Mouse (Mus musculus) midbrain, postnatal 0 days (tissue): ENCODE measurements around the gene Fam214a. TPM values are rescaled to one million over a fixed set of nuclear protein-coding genes. Genes with fewer than 3 reads are reported as not detected.

Source experiments
- ATAC-seq: fragments of 200-750 bp; cut with Nextera tagmentation; 2 replicates; pipeline ENCODE4 v1.8.0; 2017; ENCODE audit warnings: moderate number of reproducible peaks, mild to moderate bottlenecking, moderate TSS enrichment, moderate library complexity; ENCODE audit not compliant: low FRiP score
- DNase-seq: peaks from one replicate; pipeline ENCODE4 v3.0.0-alpha.2; 2015; ENCODE audit warnings: low spot score
- H3K27ac ChIP-seq: fragments of 300-500 bp; sonication (generic); 2 replicates; pipeline ENCODE4 v1.5.1; 2014; ENCODE audit warnings: low read depth, mild to moderate bottlenecking, low read length, mixed read lengths
- H3K27me3 ChIP-seq: fragments of 300-500 bp; sonication (generic); 2 replicates; pipeline ENCODE4 v1.6.1; 2014; ENCODE audit warnings: low read length, control low read depth, mixed read lengths; ENCODE audit not compliant: insufficient read depth
- H3K36me3 ChIP-seq: fragments of 300-500 bp; sonication (generic); 2 replicates; pipeline ENCODE4 v1.6.1; 2014; ENCODE audit warnings: low read length, control low read depth, mixed read lengths; ENCODE audit not compliant: insufficient read depth
- H3K4me1 ChIP-seq: fragments of 300-500 bp; sonication (generic); 2 replicates; pipeline ENCODE4 v1.6.1; 2014; ENCODE audit warnings: mild to moderate bottlenecking, control low read depth, antibody characterized with exemption, low read length, mixed read lengths; ENCODE audit not compliant: insufficient read depth
- H3K4me2 ChIP-seq: fragments of 300-500 bp; sonication (generic); 2 replicates; pipeline ENCODE4 v1.6.1; 2014; ENCODE audit warnings: low read depth, mild to moderate bottlenecking, low read length, mixed read lengths; ENCODE audit not compliant: poor library complexity, severe bottlenecking
- H3K4me3 ChIP-seq: fragments of 300-500 bp; sonication (generic); 2 replicates; pipeline ENCODE4 v1.5.1; 2014; ENCODE audit warnings: low read depth, mild to moderate bottlenecking, low read length, moderate library complexity
- H3K9ac ChIP-seq: fragments of 300-500 bp; sonication (generic); replicated peaks from 2 replicates; pipeline ENCODE4 v1.6.1; 2014; ENCODE audit warnings: mild to moderate bottlenecking, low read length, moderate library complexity, mixed read lengths; ENCODE audit not compliant: poor library complexity, severe bottlenecking
- H3K9me3 ChIP-seq: fragments of 300-500 bp; sonication (generic); 2 replicates; pipeline ENCODE4 v1.6.1; 2016; ENCODE audit warnings: low read length, control low read depth
- CTCF ChIP-seq: IDR thresholded peaks from 2 replicates; pipeline ENCODE4 v1.5.1; 2016; ENCODE audit warnings: antibody characterized with exemption, mild to moderate bottlenecking
- WGBS: fragments of 180-500 bp; shearing (Covaris S2); extraction: QIAGEN DNeasy Blood & Tissue Kit; methylation state at CpG from one replicate; pipeline ENCODE4 v1.1.7; 2014; 5-methylcytosine and 5-hydroxymethylcytosine counted together
- polyA plus RNA-seq: library from polyadenylated mRNA; unstranded; fragments of >200 nt; fragmentation: Nextera tagmentation; extraction: Ambion mirVana; gene quantifications from 2 replicates; pipeline ENCODE4 v1.2.1, GENCODE M21; 2015
- total RNA-seq: library from RNA; depleted of rRNA; stranded (reverse); fragments of >200 nt; gene quantifications from 2 replicates; pipeline ENCODE4 v1.2.3, GENCODE M21; 2014

Fam214a gene
- total and polyA plus RNA-seq, 2 experiments from 2014 or later = 18.2 to 32.3 TPM

DNA sequence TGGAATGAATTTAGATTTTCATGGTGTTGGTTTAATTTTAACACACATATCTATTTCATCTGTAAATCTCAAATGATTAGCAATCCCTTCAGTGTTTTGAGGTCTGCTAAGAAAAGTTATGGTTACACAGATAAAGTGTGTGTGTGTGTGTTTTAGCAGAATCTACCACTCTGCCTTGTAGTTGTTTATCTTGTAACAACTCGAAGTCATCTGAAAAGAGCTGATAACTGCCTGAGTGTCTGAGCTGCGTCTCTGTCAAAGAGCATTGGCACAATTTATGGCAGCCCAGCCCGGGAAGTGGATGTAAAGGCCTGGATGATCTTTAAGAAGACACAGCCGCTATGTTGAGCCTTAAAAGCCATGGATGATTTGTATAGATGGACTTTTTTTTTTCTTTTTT lies 13.5 kb downstream of the Fam214a start:
- no peaks in the 10 kb centered on the region for H3K9me3 ChIP-seq
- no peak for ATAC-seq
- 75% methylated on average over 4 of the region's 4 CpGs for WGBS

DNA sequence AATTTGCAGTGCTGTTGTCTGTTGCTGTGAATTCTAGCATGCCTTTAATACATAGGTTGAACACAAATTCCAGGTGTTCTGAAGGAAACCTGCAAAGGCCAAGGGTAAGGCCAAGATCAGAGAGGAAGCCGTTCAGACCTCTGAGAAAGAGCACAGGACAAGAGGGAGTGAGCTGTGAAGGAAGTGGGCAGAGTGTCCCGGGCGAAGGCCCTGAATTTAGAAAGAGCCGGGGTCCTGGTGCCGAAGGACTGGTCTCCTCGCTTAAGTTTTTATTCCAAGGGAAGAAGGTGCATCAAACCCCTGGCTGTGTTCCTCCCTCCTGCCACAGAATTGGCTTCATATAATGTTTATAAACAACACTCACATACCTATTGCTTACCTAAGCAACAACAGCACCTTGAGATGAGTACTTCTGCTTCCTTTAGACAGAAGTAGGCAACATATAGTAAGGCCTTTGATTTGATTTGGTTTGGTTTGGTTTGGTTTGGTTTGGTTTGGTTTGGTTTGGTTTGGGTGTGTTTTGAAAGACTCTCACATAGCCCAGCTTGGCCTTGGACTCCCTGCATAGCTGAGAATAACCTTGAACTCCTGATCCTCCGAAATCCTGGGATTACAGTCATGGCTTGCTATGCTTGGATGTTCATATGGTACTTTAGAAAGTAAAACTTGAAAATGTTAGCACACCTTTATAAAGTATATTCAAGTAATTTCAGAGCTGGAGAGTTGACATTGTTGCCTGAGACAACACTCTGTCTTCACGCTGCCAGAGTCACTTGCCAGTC lies 16.2 kb downstream of the Fam214a start:
- DNase-seq (no peak), ATAC-seq (no peak)
- no peaks in the 10 kb centered on the region for H3K36me3 ChIP-seq
- no peak overlapping the region for H3K4me2 ChIP-seq
- H3K9ac ChIP-seq = no peak overlapping the region
- no peaks in the 10 kb centered on the region for H3K4me1 ChIP-seq
- WGBS = 91% methylated on average over 8 of the region's 8 CpGs
- no peak for TF ChIP-seq CTCF
- H3K27ac ChIP-seq = no peak overlapping the region
- no peaks in the 10 kb centered on the region for H3K9me3 ChIP-seq
- no peak overlapping the region for H3K4me3 ChIP-seq
- no peaks in the 10 kb centered on the region for H3K27me3 ChIP-seq

More for the DNA sequence above, 13.5 kb downstream of the Fam214a start:
- no peak overlapping the region for H3K4me2 ChIP-seq
- no peak overlapping the region for H3K9ac ChIP-seq
- no peak for DNase-seq
- H3K4me3 ChIP-seq = no peak overlapping the region
- H3K4me1 ChIP-seq = no peaks in the 10 kb centered on the region
- TF ChIP-seq CTCF = no peak
- H3K36me3 ChIP-seq = no peaks in the 10 kb centered on the region
- no peaks in the 10 kb centered on the region for H3K27me3 ChIP-seq
- no peak overlapping the region for H3K27ac ChIP-seq

DNA sequence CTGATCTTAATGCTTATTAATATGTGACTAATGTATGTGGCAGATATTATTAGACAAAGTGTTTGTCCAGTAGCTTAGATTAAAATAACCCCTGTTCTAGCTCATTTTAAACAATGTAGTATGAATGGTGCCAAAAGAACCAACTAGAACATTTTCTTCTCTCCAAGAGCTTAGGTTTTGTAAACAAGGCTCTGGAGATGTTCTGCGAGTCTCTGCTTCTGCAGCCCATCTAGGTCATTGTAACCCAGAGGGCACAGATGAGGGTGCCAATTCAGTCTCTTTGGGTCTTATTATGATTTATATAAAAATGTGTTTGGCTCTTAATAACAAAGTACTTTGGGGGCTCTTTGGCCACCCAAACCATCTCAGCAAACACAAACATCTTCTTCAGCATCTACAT lies 17.9 kb downstream of the Fam214a start:
- no peak for DNase-seq
- Histone ChIP-seq H3K36me3 (no peaks in the 10 kb centered on the region), H3K4me3 (no peak overlapping the region), H3K9ac (no peak overlapping the region), H3K4me1 (peaks cover 10% of the 10 kb centered on the region), H3K27me3 (no peaks in the 10 kb centered on the region), H3K4me2 (no peak overlapping the region), H3K27ac (no peak overlapping the region), H3K9me3 (no peaks in the 10 kb centered on the region)
- no peak for TF ChIP-seq CTCF
- WGBS = 83% methylated on average over 1 of the region's 1 CpGs
- ATAC-seq = no peak

DNA sequence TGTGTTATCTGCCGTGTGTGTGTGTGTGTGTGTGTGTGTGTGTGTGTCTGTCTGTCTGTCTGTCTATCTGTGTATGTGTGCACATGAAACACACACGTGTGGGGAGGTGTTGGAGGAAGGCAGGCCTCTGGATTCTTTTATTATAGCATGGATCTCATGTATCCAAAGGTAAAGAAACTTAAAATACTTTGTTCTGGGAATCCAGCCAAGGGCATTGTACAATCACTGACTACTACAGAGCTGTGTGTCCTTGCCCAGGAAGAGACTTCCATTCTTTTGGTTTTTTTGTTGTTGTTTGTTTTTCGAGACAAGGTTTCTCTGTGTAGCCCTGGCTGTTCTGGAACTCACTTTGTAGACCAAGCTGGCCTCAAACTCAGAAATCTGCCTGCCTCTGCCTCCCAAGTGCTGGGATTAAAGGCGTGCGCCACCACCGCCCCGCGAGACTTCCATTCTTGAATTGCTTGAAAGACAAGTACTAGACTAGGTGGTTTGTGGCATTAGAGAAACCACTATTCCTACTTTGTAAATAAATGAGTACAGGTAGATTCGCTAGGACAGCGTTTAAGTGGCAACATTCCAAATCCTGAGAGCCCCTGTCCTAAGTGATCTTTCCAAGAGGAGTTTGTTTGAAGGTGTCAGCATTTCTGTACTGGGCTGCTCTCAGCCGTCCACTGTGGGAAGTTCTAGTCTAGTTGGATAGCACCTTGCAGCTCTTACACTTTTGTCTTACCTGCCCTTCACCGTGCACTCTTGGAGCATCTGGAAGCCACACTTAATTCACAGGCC lies 18.7 kb downstream of the Fam214a start:
- no peak for TF ChIP-seq CTCF
- Histone ChIP-seq H3K36me3 (no peaks in the 10 kb centered on the region), H3K27me3 (no peaks in the 10 kb centered on the region), H3K4me3 (no peak overlapping the region), H3K4me2 (no peak overlapping the region), H3K4me1 (peaks cover 10% of the 10 kb centered on the region), H3K27ac (no peak overlapping the region), H3K9me3 (no peaks in the 10 kb centered on the region), H3K9ac (no peak overlapping the region)
- no peak for DNase-seq
- WGBS = 92% methylated on average over 12 of the region's 12 CpGs
- ATAC-seq = no peak

DNA sequence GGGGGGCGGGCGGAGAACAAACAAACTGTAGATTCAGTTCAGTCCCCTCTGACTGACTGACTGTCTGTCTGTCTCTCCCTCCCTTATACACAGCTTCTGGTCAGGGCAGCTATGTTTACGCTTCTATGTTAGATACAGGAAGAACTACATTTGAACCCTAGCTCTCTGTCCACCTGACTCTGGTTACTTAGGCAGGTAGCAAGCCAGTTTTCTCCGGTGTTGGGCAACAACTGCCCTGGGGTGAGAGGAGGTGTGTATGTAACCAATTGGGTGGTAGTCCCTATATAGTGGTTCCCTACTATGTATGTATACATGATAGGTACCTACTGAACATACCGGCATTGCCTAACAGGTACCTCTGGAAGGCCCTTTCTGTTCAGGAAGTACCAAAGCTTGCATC lies 20.1 kb downstream of the Fam214a start:
- peaks cover 17% of the 10 kb centered on the region for H3K4me1 ChIP-seq
- no peak overlapping the region for H3K4me2 ChIP-seq
- H3K9me3 ChIP-seq = no peaks in the 10 kb centered on the region
- no peak overlapping the region for H3K4me3 ChIP-seq
- H3K36me3 ChIP-seq = no peaks in the 10 kb centered on the region
- no peak overlapping the region for H3K9ac ChIP-seq
- DNase-seq (no peak), ATAC-seq (no peak)
- no peak overlapping the region for H3K27ac ChIP-seq
- WGBS = 95% methylated on average over 5 of the region's 5 CpGs
- no peaks in the 10 kb centered on the region for H3K27me3 ChIP-seq
- no peak for TF ChIP-seq CTCF

DNA sequence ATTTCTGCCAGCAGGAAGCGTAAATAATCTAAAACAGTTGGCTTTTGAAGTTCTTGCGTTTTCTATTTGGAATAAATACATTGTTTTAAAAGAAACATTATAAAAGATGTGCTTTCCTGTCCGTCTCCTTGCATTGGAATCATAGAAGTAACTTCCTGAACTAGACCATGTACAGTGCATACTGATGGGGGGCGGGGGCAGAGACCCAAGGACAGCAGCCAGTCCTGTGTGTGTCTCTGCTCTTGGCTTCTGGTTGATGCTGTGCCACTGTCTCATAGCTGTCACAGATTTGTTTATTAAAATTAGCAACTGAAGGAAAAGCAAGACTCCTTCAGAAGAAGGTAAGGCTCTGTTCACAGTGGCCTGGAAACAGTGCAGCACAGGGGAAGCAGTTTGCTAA lies 20.5 kb downstream of the Fam214a start:
- H3K9me3 ChIP-seq = no peaks in the 10 kb centered on the region
- ATAC-seq (no peak), DNase-seq (no peak)
- 84% methylated on average over 4 of the region's 4 CpGs for WGBS
- H3K4me3 ChIP-seq = no peak overlapping the region
- TF ChIP-seq CTCF = no peak
- no peaks in the 10 kb centered on the region for H3K36me3 ChIP-seq
- peaks cover 18% of the 10 kb centered on the region for H3K4me1 ChIP-seq
- no peaks in the 10 kb centered on the region for H3K27me3 ChIP-seq
- H3K9ac ChIP-seq = no peak overlapping the region
- H3K27ac ChIP-seq = no peak overlapping the region
- no peak overlapping the region for H3K4me2 ChIP-seq
